Mouse (Mus musculus) megakaryocyte, embryonic 14.5 days (primary cell): Measurements from ENCODE around the gene Epb41l4b.

ENCODE experiments used
- FLI1 ChIP-seq: IDR thresholded peaks from 2 replicates; pipeline ENCODE4 v1.6.1; 2012; ENCODE audit warnings: low read length, inconsistent platforms, mixed read lengths
- GATA1 ChIP-seq: IDR thresholded peaks from 3 replicates; pipeline ENCODE4 v1.6.1; 2012; ENCODE audit warnings: mixed read lengths, low read length, inconsistent platforms, borderline replicate concordance

DNA sequence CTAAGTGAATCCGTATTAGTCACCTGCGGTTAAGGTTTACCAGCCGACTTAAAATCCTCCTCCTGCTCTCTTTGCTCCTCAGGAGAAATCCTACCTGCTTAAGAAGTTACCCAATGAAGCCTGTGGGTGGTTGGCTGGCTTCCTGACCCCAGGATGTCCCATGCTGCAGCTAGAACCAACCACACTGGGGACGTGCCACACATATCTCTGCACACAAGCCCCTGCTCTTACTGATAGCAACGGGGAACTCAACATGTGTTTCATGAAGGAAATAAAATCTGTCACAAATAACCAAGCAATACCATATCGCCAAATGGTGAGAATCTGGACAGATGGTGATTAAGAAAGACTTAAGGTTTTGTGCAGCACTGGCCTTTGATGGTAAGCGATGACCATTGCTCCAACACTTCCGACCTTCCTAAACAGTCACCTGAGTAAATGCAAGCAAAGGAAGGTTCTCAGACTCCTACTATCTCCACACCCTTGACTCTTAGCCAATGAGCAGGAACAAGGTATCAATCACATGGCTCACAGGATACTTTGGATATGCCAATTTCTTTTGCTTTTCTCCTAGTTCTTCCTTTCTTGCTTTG lies 131.7 kb downstream of the Epb41l4b start:
- TF ChIP-seq GATA1 (no peak), FLI1 (no peak)
